Mouse (Mus musculus) E14TG2a.4 (cell line): ENCODE measurements around the gene Fgf12.

Experiments
- H3K27me3 ChIP-seq: 2 replicates; pipeline ENCODE4 v1.6.1; 2014; ENCODE audit warnings: low read length, control low read depth; ENCODE audit not compliant: insufficient read depth
- H3K36me3 ChIP-seq: 2 replicates; pipeline ENCODE4 v1.6.1; 2014; ENCODE audit warnings: low read length, control low read depth; ENCODE audit not compliant: insufficient read depth
- H3K4me1 ChIP-seq: replicated peaks from 2 replicates; pipeline ENCODE4 v1.6.1; 2014; ENCODE audit warnings: low read depth, low read length, control low read depth
- H3K4me3 ChIP-seq: replicated peaks from 2 replicates; pipeline ENCODE4 v1.5.1; 2014; ENCODE audit warnings: mild to moderate bottlenecking, low read length
- H3K9me3 ChIP-seq: 2 replicates; pipeline ENCODE4 v1.6.1; 2014; ENCODE audit warnings: low read length, control low read depth
- CTCF ChIP-seq: conservative IDR thresholded peaks from 2 replicates; pipeline ENCODE4 v1.5.1; 2014; ENCODE audit warnings: low read length
- NANOG ChIP-seq: IDR thresholded peaks from 2 replicates; pipeline ENCODE4 v1.6.1; 2014; ENCODE audit warnings: borderline replicate concordance, low read length, mixed read lengths
- POU5F1 ChIP-seq: IDR thresholded peaks from 2 replicates; pipeline ENCODE4 v1.6.1; 2014; ENCODE audit warnings: low read length, borderline replicate concordance

The Fgf12 gene

GRCm38 (mm10) chr16:28156443-28156842, 596.4 kb downstream of the Fgf12 start:
- no peaks in the 10 kb centered on the region for H3K27me3 ChIP-seq
- H3K4me1 ChIP-seq, result no peaks in the 10 kb centered on the region
- no peak overlapping the region for H3K4me3 ChIP-seq
- no peaks in the 10 kb centered on the region for H3K9me3 ChIP-seq
- no peak for TF ChIP-seq CTCF
- no peak for TF ChIP-seq NANOG
- no peak for TF ChIP-seq POU5F1
- no peaks in the 10 kb centered on the region for H3K36me3 ChIP-seq

GRCm38 (mm10) chr16:28140972-28141371, 611.9 kb downstream of the Fgf12 start:
- TF ChIP-seq NANOG (no peak), CTCF (peak; percentile 53), POU5F1 (no peak)
- no peaks in the 10 kb centered on the region; the same call in 1 of the 2 replicates for H3K9me3 ChIP-seq
- H3K4me1 ChIP-seq, result no peaks in the 10 kb centered on the region
- H3K4me3 ChIP-seq, result no peak overlapping the region
- no peaks in the 10 kb centered on the region for H3K27me3 ChIP-seq
- H3K36me3 ChIP-seq, result no peaks in the 10 kb centered on the region

GRCm38 (mm10) chr16:28127006-28127405, 625.9 kb downstream of the Fgf12 start:
- Histone ChIP-seq H3K4me1 (no peaks in the 10 kb centered on the region), H3K4me3 (no peak overlapping the region), H3K36me3 (no peaks in the 10 kb centered on the region), H3K27me3 (no peaks in the 10 kb centered on the region), H3K9me3 (peaks cover 16% of the 10 kb centered on the region)
- no peak for TF ChIP-seq CTCF
- TF ChIP-seq NANOG, result no peak
- TF ChIP-seq POU5F1, result no peak
